Mouse (Mus musculus) G1E (cell line): Measurements from ENCODE around the gene CK137956. TPM values are rescaled to one million over a fixed set of nuclear protein-coding genes. Genes with fewer than 3 reads are reported as not detected.

ENCODE experiments used
- ATAC-seq: 2 replicates; pipeline ENCODE4 v1.8.0; 2016; ENCODE audit warnings: mild to moderate bottlenecking; ENCODE audit not compliant: insufficient number of reproducible peaks, poor library complexity, low FRiP score, severe bottlenecking; ENCODE audit errors: extremely low read depth
- DNase-seq: peaks from one replicate; pipeline ENCODE4 v3.0.0; 2012; ENCODE audit warnings: low spot score
- H3K27me3 ChIP-seq: 2 replicates; pipeline ENCODE4 v1.6.1; 2012; ENCODE audit warnings: mild to moderate bottlenecking, low read length, inconsistent platforms; ENCODE audit not compliant: insufficient read depth
- H3K36me3 ChIP-seq: replicated peaks from 2 replicates; pipeline ENCODE3; 2012; ENCODE audit warnings: mild to moderate bottlenecking, inconsistent platforms
- H3K4me1 ChIP-seq: 2 replicates; pipeline ENCODE4 v1.6.1; 2012; ENCODE audit warnings: low read depth, low read length, inconsistent platforms, mixed read lengths; ENCODE audit not compliant: insufficient read depth
- H3K4me3 ChIP-seq: 2 replicates; pipeline ENCODE4 v1.5.1; 2012; ENCODE audit warnings: low read depth, mild to moderate bottlenecking, inconsistent platforms, low read length, moderate library complexity, mixed read lengths
- H3K9me3 ChIP-seq: replicated peaks from 2 replicates; pipeline ENCODE4 v1.6.1; 2012; ENCODE audit warnings: inconsistent platforms
- CTCF ChIP-seq: IDR thresholded peaks from 2 replicates; pipeline ENCODE4 v1.5.1; 2012; ENCODE audit warnings: low read depth, low read length, inconsistent platforms, mixed read lengths
- GATA1 ChIP-seq: IDR thresholded peaks from 2 replicates; pipeline ENCODE4 v1.6.1; 2012; ENCODE audit warnings: borderline replicate concordance, low read length, inconsistent platforms, mixed read lengths
- GATA2 ChIP-seq: IDR thresholded peaks from 2 replicates; pipeline ENCODE4 v1.6.1; 2012; ENCODE audit warnings: low read depth, low read length, inconsistent platforms, borderline replicate concordance
- POLR2AphosphoS5 ChIP-seq: IDR thresholded peaks from 2 replicates; pipeline ENCODE4 v1.6.1; 2012; ENCODE audit warnings: low read depth, low read length, inconsistent platforms; ENCODE audit not compliant: insufficient replicate concordance
- TAL1 ChIP-seq: conservative IDR thresholded peaks from 2 replicates; pipeline ENCODE4 v1.6.1; 2012; ENCODE audit warnings: low read depth, low read length, inconsistent platforms, mixed read lengths
- polyA plus RNA-seq: library from polyadenylated mRNA; stranded (reverse); fragments of >175 nt; gene quantifications from 2 replicates; pipeline ENCODE4 v1.2.3, GENCODE M21; 2012
- total RNA-seq, 2 experiments: library from RNA; stranded (forward) in 1 of 2; stranded (reverse) in 1 of 2; fragments of 200-1000 nt in 1 of 2; fragments of >200 nt in 1 of 2; fragmentation: Nextera tagmentation in 1 of 2; gene quantifications; 2 replicates each; pipeline ENCODE4 v1.2.3; 2014 to 2017

Gene CK137956
- total and polyA plus RNA-seq, 3 experiments, result not detected

DNA sequence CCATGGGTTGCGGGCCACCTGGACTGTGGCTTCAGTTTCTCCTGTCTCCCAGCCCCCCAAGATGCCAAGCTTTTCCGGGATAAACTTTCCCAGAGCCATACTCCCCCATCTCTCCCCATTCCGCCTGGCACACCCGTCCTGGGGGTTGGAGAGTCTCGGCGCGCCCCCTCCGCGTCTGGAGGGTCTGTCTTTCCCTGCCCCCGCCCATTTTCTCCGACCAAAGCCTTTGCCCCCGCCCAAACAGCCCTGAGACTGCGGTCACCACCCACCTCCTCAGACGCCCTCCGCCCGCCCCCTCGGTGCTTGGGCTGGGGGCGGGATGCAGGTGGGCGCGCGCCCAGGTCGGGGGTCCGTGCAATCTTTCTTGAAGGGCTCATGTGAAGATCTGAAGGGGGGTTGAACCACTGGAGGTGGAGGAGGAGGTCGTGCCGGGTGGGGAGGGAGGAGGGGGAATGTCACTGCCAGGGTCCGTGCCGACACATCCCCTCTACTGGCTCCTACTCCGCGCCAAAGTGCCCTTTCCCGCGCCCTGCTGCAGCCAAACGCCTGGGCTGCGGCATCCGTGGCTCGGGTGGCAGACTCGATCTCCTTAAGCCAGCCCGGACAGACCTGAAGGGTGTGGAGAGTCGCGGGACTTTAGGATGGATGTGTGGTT, 17.9 kb upstream of the CK137956 start:
- Histone ChIP-seq H3K36me3 (no peaks in the 10 kb centered on the region), H3K9me3 (peaks cover 90% of the 10 kb centered on the region), H3K4me3 (no peak overlapping the region; the same call in 1 of the 2 replicates), H3K4me1 (no peaks in the 10 kb centered on the region), H3K27me3 (no peaks in the 10 kb centered on the region)
- DNase-seq (no peak), ATAC-seq (no peak)
- TF ChIP-seq CTCF (no peak), TAL1 (no peak), GATA2 (no peak), POLR2AphosphoS5 (no peak), GATA1 (no peak)

DNA sequence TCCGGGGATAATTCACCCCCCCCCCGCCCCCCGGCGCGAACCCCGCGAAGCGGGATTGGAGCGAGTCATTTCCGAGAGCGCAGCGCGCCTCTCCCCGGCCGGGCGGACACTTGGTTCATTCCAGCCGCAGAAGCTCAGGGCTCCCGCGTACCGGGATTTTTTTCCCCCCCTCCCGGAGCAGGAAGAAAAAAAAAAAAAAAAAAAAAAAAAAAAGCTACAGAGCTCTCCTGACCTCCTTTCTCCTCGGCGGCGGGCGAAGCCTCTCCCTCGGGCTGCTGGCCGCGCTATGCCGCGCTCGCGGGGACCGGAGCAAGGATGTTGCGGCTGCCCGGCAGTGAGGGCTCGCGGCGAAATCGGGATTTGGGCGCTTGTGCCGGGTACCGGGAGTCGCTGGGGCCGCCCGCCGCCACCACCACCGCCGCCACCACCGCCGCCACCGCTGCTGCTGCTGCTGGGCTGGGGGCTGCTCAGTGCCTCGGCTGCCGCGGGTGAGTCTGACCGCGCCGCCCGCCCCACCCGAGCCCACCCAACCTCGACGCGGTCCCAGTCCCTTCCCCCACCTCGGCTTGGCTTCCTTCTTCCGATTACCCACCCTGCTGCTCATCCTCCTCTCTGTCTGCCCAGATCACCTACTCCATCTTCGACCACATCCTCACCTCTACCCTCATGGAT, 17.2 kb upstream of the CK137956 start, which contains the start of gene Csmd2:
Csmd2 (plus strand) TSS at position 74 of the 672 bp plus-strand sequence.
- Histone ChIP-seq H3K9me3 (peaks cover 88% of the 10 kb centered on the region), H3K4me3 (no peak within 1 kb of the TSS), H3K36me3 (no peaks in the 10 kb centered on the region), H3K4me1 (no peaks in the 10 kb centered on the region), H3K27me3 (no peaks in the 10 kb centered on the region)
- no peak for ATAC-seq
- TF ChIP-seq CTCF, result no peak
- no peak for TF ChIP-seq GATA1
- TF ChIP-seq GATA2, result no peak
- no peak for TF ChIP-seq TAL1
- TF ChIP-seq POLR2AphosphoS5, result no peak
- DNase-seq, result no peak

DNA sequence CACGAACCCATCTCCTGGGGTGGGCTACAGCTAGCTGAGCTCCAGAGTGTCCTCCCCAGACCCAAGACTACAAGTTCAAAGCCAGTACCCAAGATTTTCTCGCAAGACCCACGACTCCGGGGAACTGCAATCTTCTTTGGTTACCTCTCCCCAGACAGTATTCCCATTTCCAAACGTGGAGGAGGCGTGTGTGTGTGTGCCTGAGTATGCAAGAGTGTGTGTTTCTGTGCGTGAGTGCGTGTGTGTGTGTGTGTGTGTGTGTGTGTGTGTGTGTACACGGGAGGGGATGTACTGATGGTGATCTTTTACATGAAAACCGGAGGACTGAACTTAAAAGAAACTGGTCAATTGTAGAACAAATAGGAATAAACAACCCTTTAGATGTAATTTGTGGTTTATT, 16.5 kb upstream of the CK137956 start:
- no peak for TF ChIP-seq TAL1
- no peak for TF ChIP-seq GATA1
- TF ChIP-seq CTCF, result no peak
- TF ChIP-seq POLR2AphosphoS5, result no peak
- TF ChIP-seq GATA2, result no peak
- DNase-seq (no peak), ATAC-seq (no peak)
- Histone ChIP-seq H3K4me1 (no peaks in the 10 kb centered on the region), H3K4me3 (no peak overlapping the region), H3K9me3 (peaks cover 87% of the 10 kb centered on the region), H3K27me3 (no peaks in the 10 kb centered on the region), H3K36me3 (no peaks in the 10 kb centered on the region)

DNA sequence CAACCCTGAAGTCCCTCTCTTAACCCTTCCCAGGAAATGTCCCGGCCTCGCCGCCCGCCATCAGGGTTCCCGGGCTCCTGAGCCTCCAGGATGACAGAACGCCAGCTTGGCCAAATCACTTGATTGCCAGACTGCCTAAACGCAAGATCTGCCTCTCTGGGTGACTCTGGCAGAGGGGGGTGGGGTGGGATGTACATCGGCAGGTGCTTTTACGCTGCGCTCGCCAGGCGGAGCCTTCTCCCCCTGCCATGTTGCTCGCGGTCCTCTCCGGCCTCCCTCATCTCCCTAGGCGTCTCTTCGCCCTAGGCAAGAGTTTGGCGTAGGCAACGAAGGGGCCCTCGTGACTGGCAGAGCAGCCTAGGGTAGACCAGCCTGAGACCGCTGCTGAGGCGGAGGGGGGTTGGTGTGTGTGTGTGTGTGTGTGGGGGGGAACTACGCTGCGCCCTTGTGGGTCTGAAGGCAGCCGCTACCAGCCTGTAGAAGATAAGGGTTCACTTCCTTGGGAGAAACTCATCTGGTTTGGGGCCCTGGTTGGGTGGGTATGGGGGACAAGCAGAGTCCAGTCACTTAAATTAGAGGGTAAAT, 15.8 kb upstream of the CK137956 start:
- Histone ChIP-seq H3K9me3 (peaks cover 90% of the 10 kb centered on the region), H3K4me3 (no peak overlapping the region), H3K4me1 (no peaks in the 10 kb centered on the region), H3K27me3 (no peaks in the 10 kb centered on the region), H3K36me3 (no peaks in the 10 kb centered on the region)
- no peak for ATAC-seq
- DNase-seq, result no peak
- no peak for TF ChIP-seq GATA2
- TF ChIP-seq GATA1, result no peak
- TF ChIP-seq TAL1, result no peak
- TF ChIP-seq CTCF, result no peak
- no peak for TF ChIP-seq POLR2AphosphoS5

DNA sequence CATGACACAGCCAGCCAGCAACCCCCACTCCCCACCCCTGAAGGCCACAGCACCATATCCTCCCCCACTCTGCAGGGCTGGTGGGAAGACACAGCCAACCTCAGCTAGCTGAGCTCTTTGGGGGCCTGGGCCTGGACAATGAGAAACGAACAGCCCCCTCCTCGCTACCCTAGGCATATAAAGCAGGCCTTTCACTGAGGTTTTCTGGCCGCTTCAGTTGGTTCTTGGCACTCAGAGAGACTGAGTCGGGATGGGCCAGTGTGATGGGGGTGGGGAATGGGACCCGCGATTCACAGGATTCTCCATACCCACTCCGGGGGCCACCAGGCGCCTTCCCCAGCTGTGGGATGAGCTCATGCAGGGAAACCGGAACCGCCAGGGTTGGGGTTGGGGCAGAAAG, 15.1 kb upstream of the CK137956 start:
- ATAC-seq (no peak), DNase-seq (no peak)
- Histone ChIP-seq H3K4me1 (no peaks in the 10 kb centered on the region), H3K9me3 (peaks cover 94% of the 10 kb centered on the region), H3K27me3 (no peaks in the 10 kb centered on the region), H3K4me3 (no peak overlapping the region; the same call in 1 of the 2 replicates), H3K36me3 (no peaks in the 10 kb centered on the region)
- TF ChIP-seq GATA1, result no peak
- no peak for TF ChIP-seq CTCF
- no peak for TF ChIP-seq TAL1
- TF ChIP-seq GATA2, result no peak

DNA sequence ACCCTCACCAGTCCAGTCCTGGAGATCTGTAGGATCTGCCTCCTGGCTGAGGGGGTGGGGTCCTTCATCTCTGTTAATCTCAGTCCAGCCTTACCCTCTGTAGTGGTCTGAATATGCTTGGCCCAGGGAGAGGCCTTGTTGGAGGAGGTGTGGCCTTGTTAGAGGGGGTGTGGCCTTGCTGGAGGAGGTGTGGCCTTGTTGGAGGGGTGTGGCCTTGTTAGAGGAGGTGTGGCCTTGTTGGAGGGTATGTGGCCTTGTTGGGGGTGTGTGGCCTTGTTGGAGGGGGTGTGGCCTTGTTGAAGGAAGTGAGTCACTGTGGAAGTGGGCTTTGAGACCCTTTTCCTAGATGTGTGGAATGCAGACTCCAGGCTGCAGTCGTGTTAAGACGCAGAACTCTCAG, 13.7 kb upstream of the CK137956 start:
- Histone ChIP-seq H3K27me3 (no peaks in the 10 kb centered on the region), H3K4me1 (no peaks in the 10 kb centered on the region), H3K9me3 (peaks cover 93% of the 10 kb centered on the region), H3K4me3 (no peak overlapping the region), H3K36me3 (no peaks in the 10 kb centered on the region)
- ATAC-seq (no peak), DNase-seq (no peak)
- TF ChIP-seq CTCF (no peak), GATA1 (no peak), GATA2 (no peak), POLR2AphosphoS5 (no peak), TAL1 (no peak)

DNA sequence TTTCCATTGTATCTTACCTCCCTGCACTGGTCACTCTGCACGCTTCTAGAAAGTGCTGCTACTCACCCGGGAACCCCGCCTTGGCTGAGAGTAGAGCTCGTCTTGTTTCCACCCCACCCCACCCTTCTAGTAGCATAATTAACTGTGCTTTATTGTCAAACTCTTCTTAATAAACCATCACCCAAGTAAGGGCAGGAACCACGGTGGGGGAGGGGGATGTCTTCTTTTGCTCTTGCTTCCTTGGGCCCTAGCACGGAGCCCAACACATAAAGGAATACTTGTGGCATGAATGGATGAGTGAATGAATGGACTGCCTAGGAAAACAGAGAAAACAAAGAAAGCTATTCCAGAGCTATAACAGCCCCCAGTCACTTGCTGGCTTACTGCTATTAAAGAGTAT, 10.4 kb upstream of the CK137956 start:
- ATAC-seq, result no peak
- no peaks in the 10 kb centered on the region for H3K27me3 ChIP-seq
- TF ChIP-seq CTCF (no peak), GATA1 (no peak), TAL1 (no peak), GATA2 (no peak)
- no peak overlapping the region for H3K4me3 ChIP-seq
- no peak for DNase-seq
- H3K36me3 ChIP-seq, result no peaks in the 10 kb centered on the region
- H3K9me3 ChIP-seq, result peaks cover 82% of the 10 kb centered on the region
- no peaks in the 10 kb centered on the region for H3K4me1 ChIP-seq
